Mouse (Mus musculus) gastrocnemius, adult 8-10 months (tissue): ENCODE data around the gene Fbll1. TPM values are rescaled to one million over a fixed set of nuclear protein-coding genes. Genes with fewer than 3 reads are reported as not detected.

Source experiments
- DNase-seq, 2 experiments: peaks; one replicate each; pipeline ENCODE4 v3.0.0; 2022; ENCODE audit warnings: low spot score in 2 of 2
- microRNA-seq: library from miRNA; unstranded; fragments of <30 nt; microRNA quantifications from one replicate; pipeline ENCODE4 v1.2.0, GENCODE M21; 2022
- total RNA-seq, 4 experiments: library from RNA; stranded (reverse); gene quantifications; 2 replicates each; pipeline ENCODE4 v1.2.4; 2022

Fbll1 gene
- total RNA-seq, 4 experiments from 2014 or later = not detected

- DNase-seq = no peak
These were observed 14.7 kb downstream of the Fbll1 start for GRCm38 (mm10) chr11:35784002-35784401.

GRCm38 (mm10) chr11:35783038-35783437 is 15.6 kb downstream of the Fbll1 start:
- no peak for DNase-seq

DNA sequence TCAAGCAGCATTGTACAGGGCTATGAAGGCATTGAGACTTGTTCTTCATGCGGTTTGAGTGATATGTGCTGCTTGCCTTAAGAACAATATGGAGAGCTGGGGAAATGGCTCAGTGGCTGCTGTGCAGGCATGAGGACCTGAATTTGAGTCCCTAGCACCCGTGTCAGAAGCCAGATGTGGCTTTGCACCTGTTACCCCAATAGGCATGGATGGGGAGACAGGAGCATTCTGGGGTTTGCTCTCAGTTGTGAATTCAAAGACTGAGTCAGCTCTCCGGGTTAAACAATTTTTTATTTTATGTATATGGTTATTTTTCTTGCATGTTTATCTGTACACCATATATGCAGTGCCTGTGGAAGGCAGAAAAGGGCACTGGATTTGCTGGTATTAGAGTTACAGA is 16.2 kb downstream of the Fbll1 start:
- DNase-seq = no peak

GRCm38 (mm10) chr11:35780336-35780735 is 18.3 kb downstream of the Fbll1 start:
- no peak for DNase-seq

DNA sequence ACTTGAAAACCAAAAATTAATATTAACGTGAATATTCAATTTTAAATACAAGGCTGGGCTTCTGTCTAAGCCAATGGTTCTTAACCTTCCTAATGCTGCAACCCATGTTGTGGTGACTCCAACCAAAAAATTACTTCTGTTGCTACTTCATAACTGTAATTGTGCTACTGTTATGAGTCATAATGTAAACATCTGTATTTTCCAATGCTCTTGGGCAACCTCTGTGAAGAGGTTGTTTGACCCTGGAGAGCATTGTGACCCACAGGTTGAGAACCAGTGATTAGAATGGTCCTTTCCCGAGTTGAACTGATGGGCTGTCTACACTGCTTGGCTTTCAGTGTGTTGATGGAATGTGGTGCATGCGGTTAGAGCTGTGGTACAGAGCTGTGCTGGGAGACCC is 22.2 kb downstream of the Fbll1 start:
- no peak for DNase-seq

- no peak for DNase-seq
These were observed 23.1 kb downstream of the Fbll1 start for GRCm38 (mm10) chr11:35775606-35776005.

DNA sequence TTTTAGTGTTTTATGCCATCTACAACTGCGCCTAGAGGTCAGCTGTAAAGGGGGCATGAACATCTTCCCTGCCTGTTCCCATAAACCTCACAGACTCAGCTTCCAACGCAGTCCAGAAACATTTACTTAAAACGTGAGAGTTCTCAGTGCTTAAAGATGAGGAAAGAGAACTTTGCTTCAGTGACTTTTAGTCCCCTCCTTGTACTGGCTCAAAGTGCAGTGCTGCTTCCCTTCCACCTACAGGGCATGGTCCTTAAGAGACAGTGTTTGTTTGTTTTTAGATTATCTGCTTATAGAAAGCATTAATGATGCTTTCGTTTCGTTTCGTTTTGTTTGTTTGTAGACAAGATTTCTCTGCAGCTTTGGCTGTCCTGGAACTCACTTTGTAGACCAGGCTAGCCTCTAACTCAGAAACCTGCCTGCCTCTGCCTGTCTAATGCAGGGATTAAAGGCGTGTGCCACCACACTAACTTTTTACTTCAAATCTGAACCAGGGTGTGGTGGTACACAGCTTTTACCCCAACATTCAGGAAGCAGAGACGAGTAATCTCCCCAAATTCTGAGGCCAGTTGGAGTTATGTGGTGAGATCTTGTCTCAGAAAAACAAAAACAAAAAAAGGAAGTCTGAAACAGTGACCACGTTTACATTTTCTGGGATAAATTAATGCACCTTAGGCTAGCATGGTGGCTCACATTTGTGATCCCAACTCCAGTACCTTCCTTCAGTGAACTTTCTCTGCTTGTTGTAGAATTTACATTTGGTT is 27.8 kb downstream of the Fbll1 start:
- DNase-seq = no peak

DNA sequence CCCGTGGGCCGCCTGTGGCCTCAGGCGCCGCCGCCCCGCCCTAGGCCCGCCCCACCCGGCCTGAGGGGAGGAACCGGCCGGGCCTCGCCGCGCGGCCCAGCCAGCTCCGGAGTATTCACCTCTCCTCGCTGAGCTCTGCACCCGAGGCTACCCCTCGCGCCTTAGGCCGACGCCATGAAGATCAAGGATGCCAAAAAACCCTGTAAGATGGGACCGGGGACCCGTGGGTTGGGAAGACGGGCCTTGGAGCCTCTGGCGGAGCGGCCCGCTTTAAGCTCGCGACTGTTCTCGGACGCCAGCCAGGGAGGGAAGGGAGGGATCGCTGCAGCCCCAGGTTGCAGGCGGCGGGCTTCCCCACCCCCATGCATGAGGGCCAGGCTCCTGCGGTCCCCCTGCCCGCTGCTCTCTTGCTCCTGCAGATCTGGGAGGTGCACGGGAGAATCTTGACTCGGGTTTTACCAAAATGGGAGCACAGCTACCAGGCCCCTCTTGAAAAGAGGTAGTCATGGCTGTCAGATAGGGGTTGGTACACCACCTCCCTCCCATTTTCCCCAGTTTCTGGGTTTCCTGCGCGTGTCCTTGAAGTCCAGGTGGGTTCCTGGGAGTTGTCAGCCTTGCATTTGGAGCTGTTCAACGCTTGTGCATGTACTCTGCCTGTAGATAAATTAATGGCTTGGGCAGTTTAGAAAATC is 28.8 kb downstream of the Fbll1 start:
- peak; percentile 57 to 68 for DNase-seq

GRCm38 (mm10) chr11:35769188-35769745 is 29.4 kb downstream of the Fbll1 start, which contains the start of gene Pank3:
TSS of gene Pank3 (plus strand) at chr11:35769484.
- peak; percentile 97 to 98 for DNase-seq

- DNase-seq = no peak
These were observed 31.8 kb downstream of the Fbll1 start for GRCm38 (mm10) chr11:35766845-35767244.

DNA sequence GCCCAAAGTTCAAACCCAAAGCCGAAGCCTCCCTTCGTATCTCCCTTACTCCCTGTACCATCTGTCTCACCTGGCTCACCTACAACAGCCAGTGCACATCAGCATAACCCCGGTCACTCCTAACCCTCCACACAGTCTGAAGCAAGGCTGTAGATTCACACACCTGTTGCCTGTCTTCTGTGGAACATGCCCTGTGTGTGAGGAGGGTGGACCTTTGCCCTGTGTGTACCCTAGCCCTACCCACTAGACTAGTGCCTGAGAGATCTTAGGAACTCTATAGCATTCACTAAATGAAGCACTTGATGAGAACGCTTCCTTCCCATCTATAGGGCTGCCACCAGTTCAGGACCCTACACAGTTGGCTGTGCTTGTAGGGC is 38.1 kb downstream of the Fbll1 start:
- no peak for DNase-seq

DNA sequence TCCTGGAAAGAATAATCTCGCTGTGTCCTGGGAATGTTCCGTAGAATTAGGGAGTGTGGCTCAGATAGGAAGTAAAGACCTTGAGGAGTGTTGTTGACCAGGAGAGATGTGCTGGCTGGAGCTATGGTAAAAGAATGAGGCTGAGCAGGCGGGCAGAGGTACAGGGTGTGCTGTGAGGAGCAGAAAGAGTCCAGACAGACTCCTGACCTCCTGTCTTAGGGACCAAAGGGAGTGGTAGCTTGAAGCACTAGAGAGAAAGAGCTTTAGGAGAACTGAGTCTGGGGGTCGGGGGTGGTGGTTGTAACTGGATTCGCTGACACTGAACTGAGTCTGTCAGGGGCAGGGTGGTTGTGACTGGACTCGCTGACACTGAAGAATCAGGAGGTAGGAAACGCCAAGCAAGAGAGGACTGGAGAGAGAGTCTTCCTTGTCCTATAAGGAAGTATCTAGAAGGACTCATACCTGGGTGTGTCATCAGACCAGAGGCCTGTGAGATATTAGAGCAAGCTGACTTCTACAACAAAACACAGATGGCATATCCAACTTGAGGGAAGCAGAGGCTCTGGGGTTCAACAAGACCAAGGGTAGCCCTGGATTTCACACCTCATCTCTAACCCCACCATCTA is 38.6 kb downstream of the Fbll1 start:
- no peak for DNase-seq

GRCm38 (mm10) chr11:35756411-35757303 is 42.0 kb downstream of the Fbll1 start:
- no peak for DNase-seq

- no peak for DNase-seq
These were observed 43.1 kb downstream of the Fbll1 start for GRCm38 (mm10) chr11:35755546-35755945.

- no peak for DNase-seq
These were observed 43.7 kb downstream of the Fbll1 start for GRCm38 (mm10) chr11:35754906-35755418.

GRCm38 (mm10) chr11:35750578-35750977 is 48.1 kb downstream of the Fbll1 start:
- peak; percentile 77 to 80 for DNase-seq

Small RNA genes within 50 kb of the gene (microRNA-seq; reads per million reads assigned to microRNA genes)
- not detected for gene Mir103-1

Other genes with a start within 250 kb of the Fbll1 start
- gene Pank3, start 29.4 kb downstream of the Fbll1 start, total RNA-seq = 10 to 100 TPM; 13.6 to 19.4 (median 16.7) TPM
- gene Rars, start 35.6 kb upstream of the Fbll1 start, total RNA-seq = 10 to 100 TPM; 33.1 to 37.5 (median 37.2) TPM
- gene Wwc1, start 181.6 kb upstream of the Fbll1 start, total RNA-seq = under 1 TPM in 2 of 4 experiments, not detected in 2; 0.07 to 0.10 TPM